Mouse (Mus musculus) kidney, adult 2 months (tissue): Measurements from ENCODE around the gene Dpp9. TPM values are rescaled to one million over a fixed set of nuclear protein-coding genes. Genes with fewer than 3 reads are reported as not detected.
A peak's percentile ranks its signal among the peaks of the same experiment; 100 is the strongest.

Source experiments
- DNase-seq: peaks from one replicate; pipeline ENCODE4 v3.0.0; 2021
- H3K27ac ChIP-seq: fragments of 200-500 bp; 2 replicates; pipeline ENCODE4 v1.5.1; 2012; ENCODE audit warnings: low read depth, low read length, control low read depth, inconsistent platforms; ENCODE audit not compliant: insufficient read depth
- H3K27me3 ChIP-seq: fragments of 200-500 bp; replicated peaks from 2 replicates; pipeline ENCODE4 v1.6.1; 2012; ENCODE audit warnings: mild to moderate bottlenecking, moderate library complexity, low read length, inconsistent platforms; ENCODE audit not compliant: control insufficient read depth, insufficient read depth
- H3K36me3 ChIP-seq: fragments of 200-500 bp; 2 replicates; pipeline ENCODE4 v1.6.1; 2012; ENCODE audit warnings: mild to moderate bottlenecking, moderate library complexity, low read length, inconsistent platforms; ENCODE audit not compliant: control insufficient read depth, insufficient read depth
- H3K4me1 ChIP-seq: fragments of 200-500 bp; 2 replicates; pipeline ENCODE4 v1.6.1; 2011; ENCODE audit warnings: low read length; ENCODE audit not compliant: control insufficient read depth, insufficient read depth
- H3K4me3 ChIP-seq: fragments of 200-500 bp; 2 replicates; pipeline ENCODE4 v1.5.1; 2011; ENCODE audit warnings: mild to moderate bottlenecking, low read depth, low read length, control low read depth; ENCODE audit not compliant: insufficient read depth
- CTCF ChIP-seq: fragments of 200-500 bp; conservative IDR thresholded peaks from 2 replicates; pipeline ENCODE4 v1.5.1; 2011; ENCODE audit warnings: low read depth, mild to moderate bottlenecking, control low read depth, low read length, moderate library complexity, mixed read lengths; ENCODE audit not compliant: insufficient read depth, insufficient read length
- POLR2A ChIP-seq: fragments of 200-500 bp; IDR thresholded peaks from one replicate; pipeline ENCODE4 v1.6.1; 2011; ENCODE audit warnings: low read depth, low read length, control low read depth
- WGBS: fragments of 180-500 bp; shearing (Covaris S2); methylation state at CpG from one replicate; pipeline ENCODE4 v1.1.7; 2018; 5-methylcytosine and 5-hydroxymethylcytosine counted together
- polyA plus RNA-seq: library from polyadenylated mRNA; depleted of rRNA; stranded (reverse); fragments of >200 nt; gene quantifications from 2 replicates; pipeline ENCODE4 v1.2.3, GENCODE M21; 2012

Gene Dpp9
- polyA plus RNA-seq, 1 experiment: 35.6 TPM

GRCm38 (mm10) chr17:56148280-56148679, 70.4 kb downstream of the Dpp9 start:
- H3K27me3 ChIP-seq: no peaks in the 10 kb centered on the region
- no peaks in the 10 kb centered on the region for H3K36me3 ChIP-seq
- H3K4me1 ChIP-seq: no peaks in the 10 kb centered on the region
- H3K27ac ChIP-seq: no peak overlapping the region
- WGBS: 30% methylated on average over 9 of the region's 9 CpGs
- no peak for TF ChIP-seq CTCF
- no peak for TF ChIP-seq POLR2A
- no peak overlapping the region for H3K4me3 ChIP-seq
- no peak for DNase-seq

GRCm38 (mm10) chr17:56147420-56147819, 71.3 kb downstream of the Dpp9 start:
- WGBS: 65% methylated on average over 12 of the region's 12 CpGs
- no peak overlapping the region for H3K27ac ChIP-seq
- no peaks in the 10 kb centered on the region for H3K36me3 ChIP-seq
- H3K4me3 ChIP-seq: no peak overlapping the region
- H3K4me1 ChIP-seq: no peaks in the 10 kb centered on the region
- no peak for DNase-seq
- TF ChIP-seq CTCF: no peak
- TF ChIP-seq POLR2A: no peak
- H3K27me3 ChIP-seq: no peaks in the 10 kb centered on the region

- WGBS: 31% methylated on average over 9 of the region's 9 CpGs
- H3K27ac ChIP-seq: no peak overlapping the region
- DNase-seq: no peak
- TF ChIP-seq POLR2A: no peak
- TF ChIP-seq CTCF: no peak
- no peak overlapping the region for H3K4me3 ChIP-seq
- H3K36me3 ChIP-seq: no peaks in the 10 kb centered on the region
- no peaks in the 10 kb centered on the region for H3K4me1 ChIP-seq
- no peaks in the 10 kb centered on the region for H3K27me3 ChIP-seq
Measured at GRCm38 (mm10) chr17:56146131-56146530, 72.6 kb downstream of the Dpp9 start.

GRCm38 (mm10) chr17:56144546-56144945, 74.2 kb downstream of the Dpp9 start:
- DNase-seq: no peak
- WGBS: 80% methylated on average over 9 of the region's 9 CpGs
- H3K27me3 ChIP-seq: no peaks in the 10 kb centered on the region
- H3K36me3 ChIP-seq: no peaks in the 10 kb centered on the region
- no peak for TF ChIP-seq POLR2A
- no peak for TF ChIP-seq CTCF
- H3K4me3 ChIP-seq: no peak overlapping the region
- no peaks in the 10 kb centered on the region for H3K4me1 ChIP-seq
- H3K27ac ChIP-seq: no peak overlapping the region

GRCm38 (mm10) chr17:56141702-56142605, 76.8 kb downstream of the Dpp9 start:
- H3K36me3 ChIP-seq: no peaks in the 10 kb centered on the region
- TF ChIP-seq CTCF (no peak), POLR2A (no peak)
- H3K27ac ChIP-seq: no peak overlapping the region
- DNase-seq: no peak
- no peak overlapping the region for H3K4me3 ChIP-seq
- WGBS: 3% methylated on average over 43 of the region's 47 CpGs
- H3K27me3 ChIP-seq: no peaks in the 10 kb centered on the region
- H3K4me1 ChIP-seq: no peaks in the 10 kb centered on the region

GRCm38 (mm10) chr17:56139858-56140595, 78.7 kb downstream of the Dpp9 start, which contains the start of gene Sema6b:
Sema6b (minus strand) TSS chr17:56140343.
- Histone ChIP-seq H3K4me1 (no peaks in the 10 kb centered on the region), H3K27ac (no peak within 1 kb of the TSS), H3K4me3 (peak within 1 kb of the TSS; percentile 68), H3K36me3 (no peaks in the 10 kb centered on the region), H3K27me3 (no peaks in the 10 kb centered on the region)
- WGBS: 2% methylated on average over 75 of the region's 79 CpGs
- no peak for TF ChIP-seq CTCF
- no peak for DNase-seq

- WGBS: 17% methylated on average over 21 of the region's 21 CpGs
- H3K27me3 ChIP-seq: no peaks in the 10 kb centered on the region
- no peak for DNase-seq
- H3K4me1 ChIP-seq: no peaks in the 10 kb centered on the region
- no peak overlapping the region for H3K27ac ChIP-seq
- TF ChIP-seq CTCF (no peak), POLR2A (no peak)
- no peaks in the 10 kb centered on the region for H3K36me3 ChIP-seq
- H3K4me3 ChIP-seq: peak overlapping the region; percentile 68; the same call in 1 of the 2 replicates
Measured at GRCm38 (mm10) chr17:56139355-56139754, 79.3 kb downstream of the Dpp9 start.
